Mouse (Mus musculus): ENCODE results near the gene Hist1h2ap. TPM values are rescaled to one million over a fixed set of nuclear protein-coding genes. Genes with fewer than 3 reads are reported as not detected.
A peak's percentile ranks its signal among the peaks of the same experiment; 100 is the strongest.
"Not testable (repeated sequence)": the region's sequence is repeated elsewhere in the genome, so short reads cannot be mapped to it uniquely, and the experiment has no call there.

Hist1h2ap gene
- 10 to 100 TPM in 1 of 2 experiments, not detected in 1; 17.0 TPM for total RNA-seq (2021)
- long read RNA-seq, experiment 1: 0 reads
- long read RNA-seq, experiment 2: 0 reads

GRCm38 (mm10) chr13:21833461-21833860, at the start of gene Hist1h2ap, which contains the start of gene Hist1h2br:
Gene Hist1h2ap, minus strand, starts transcription at chr13:21833507.
Gene Hist1h2br, plus strand, starts transcription at chr13:21833743.
- not testable (repeated sequence) for DNase-seq

GRCm38 (mm10) chr13:21882760-21883405, 49.6 kb upstream of the Hist1h2ap start:
- no peak for DNase-seq

- no peak for DNase-seq
Measured at GRCm38 (mm10) chr13:21881878-21882669, 48.8 kb upstream of the Hist1h2ap start.

- no peak for DNase-seq
Measured at GRCm38 (mm10) chr13:21880735-21881134, 47.4 kb upstream of the Hist1h2ap start.

GRCm38 (mm10) chr13:21865503-21865902, 32.2 kb upstream of the Hist1h2ap start:
- not testable (repeated sequence) for DNase-seq

- DNase-seq: no peak
Measured at GRCm38 (mm10) chr13:21861608-21862007, 28.3 kb upstream of the Hist1h2ap start.

GRCm38 (mm10) chr13:21855698-21856162, 22.4 kb upstream of the Hist1h2ap start:
- DNase-seq: no peak

GRCm38 (mm10) chr13:21855146-21855545, 21.8 kb upstream of the Hist1h2ap start:
- peak; percentile 25 for DNase-seq

- peak; percentile 8 for DNase-seq
Measured at GRCm38 (mm10) chr13:21852215-21852945, 19.1 kb upstream of the Hist1h2ap start.

GRCm38 (mm10) chr13:21850696-21851095, 17.4 kb upstream of the Hist1h2ap start:
- not testable (repeated sequence) for DNase-seq

- DNase-seq: no peak
Measured at GRCm38 (mm10) chr13:21847883-21848282, 14.6 kb upstream of the Hist1h2ap start.

GRCm38 (mm10) chr13:21846356-21846755, 13.0 kb upstream of the Hist1h2ap start:
- not testable (repeated sequence) for DNase-seq

- DNase-seq: not testable (repeated sequence)
Measured at GRCm38 (mm10) chr13:21840508-21840907, 7.2 kb upstream of the Hist1h2ap start.

- DNase-seq: not testable (repeated sequence)
Measured at GRCm38 (mm10) chr13:21831418-21832394, 1.6 kb downstream of the Hist1h2ap start, which contains the start of gene Hist1h4n. Gene Hist1h4n, minus strand, starts transcription at chr13:21832196.

GRCm38 (mm10) chr13:21830344-21830743, 3.0 kb downstream of the Hist1h2ap start:
- no peak for DNase-seq

- DNase-seq: no peak
Measured at GRCm38 (mm10) chr13:21828511-21828910, 4.8 kb downstream of the Hist1h2ap start.

- not testable (repeated sequence) for DNase-seq
Measured at GRCm38 (mm10) chr13:21820082-21820890, 13.0 kb downstream of the Hist1h2ap start.

- not testable (repeated sequence) for DNase-seq
Measured at GRCm38 (mm10) chr13:21812092-21812491, 21.2 kb downstream of the Hist1h2ap start.

GRCm38 (mm10) chr13:21811539-21811938, 21.8 kb downstream of the Hist1h2ap start, which contains the start of gene Hist1h4m:
Gene Hist1h4m, plus strand, starts transcription at chr13:21811746.
- peak; percentile 20 for DNase-seq

- DNase-seq: not testable (repeated sequence)
Measured at GRCm38 (mm10) chr13:21811074-21811473, 22.2 kb downstream of the Hist1h2ap start.
